Mouse (Mus musculus) spleen, adult 12 weeks (tissue): Measurements from ENCODE around the gene Th.
A peak's percentile ranks its signal among the peaks of the same experiment; 100 is the strongest.

Source experiments
- DNase-seq: peaks from one replicate; pipeline ENCODE4 v3.0.0; 2022; ENCODE audit warnings: low spot score

Th gene

GRCm38 (mm10) chr7:142931028-142931427, at the start of gene Th:
TSS of gene Th (minus strand) at chr7:142931128.
- DNase-seq: no peak

DNA sequence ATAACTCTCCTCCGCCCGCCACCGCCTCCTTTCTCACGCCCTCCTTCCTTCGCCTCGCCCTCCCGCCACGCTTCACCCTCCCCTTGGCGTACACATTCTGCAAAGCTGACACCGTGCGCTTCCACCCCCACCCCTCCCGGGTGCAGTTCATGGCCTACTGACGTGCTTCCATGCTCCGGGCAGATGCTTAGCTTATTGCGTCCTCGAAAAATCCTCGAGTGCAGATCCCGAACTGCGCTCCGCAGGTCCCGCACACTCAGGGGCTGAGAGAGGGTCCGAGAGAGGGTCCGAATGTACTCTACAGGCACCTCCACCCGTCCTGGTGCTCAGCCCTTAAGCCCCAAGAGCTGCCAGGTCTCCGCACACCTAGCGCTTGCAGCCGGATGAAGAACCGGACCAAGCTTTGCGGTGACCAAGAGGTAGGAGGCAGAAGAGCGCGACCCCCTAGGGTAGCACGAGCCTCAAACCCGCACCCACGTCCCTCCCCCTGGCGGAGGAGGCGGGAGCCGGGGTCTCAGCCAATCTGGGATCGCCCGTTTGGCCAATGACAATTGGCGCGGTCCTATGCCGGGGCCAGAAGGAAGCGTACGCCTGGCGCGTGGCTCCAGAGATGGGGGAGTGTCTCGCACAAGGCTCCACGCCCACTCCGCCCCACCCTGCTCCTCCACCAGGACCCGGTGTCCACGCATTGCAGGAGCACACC, 38.0 kb upstream of the Th start, which contains the start of gene Ascl2:
Gene Ascl2 (minus strand): TSS at position 456 of the 703 bp plus-strand sequence.
- no peak for DNase-seq

- DNase-seq: no peak
These were observed 37.2 kb upstream of the Th start for GRCm38 (mm10) chr7:142967884-142968808.

- no peak for DNase-seq
These were observed 36.5 kb upstream of the Th start for GRCm38 (mm10) chr7:142967414-142967883.

GRCm38 (mm10) chr7:142959752-142960151, 28.8 kb upstream of the Th start:
- no peak for DNase-seq

GRCm38 (mm10) chr7:142958817-142959216, 27.9 kb upstream of the Th start:
- no peak for DNase-seq

GRCm38 (mm10) chr7:142956018-142956417, 25.1 kb upstream of the Th start:
- no peak for DNase-seq

DNA sequence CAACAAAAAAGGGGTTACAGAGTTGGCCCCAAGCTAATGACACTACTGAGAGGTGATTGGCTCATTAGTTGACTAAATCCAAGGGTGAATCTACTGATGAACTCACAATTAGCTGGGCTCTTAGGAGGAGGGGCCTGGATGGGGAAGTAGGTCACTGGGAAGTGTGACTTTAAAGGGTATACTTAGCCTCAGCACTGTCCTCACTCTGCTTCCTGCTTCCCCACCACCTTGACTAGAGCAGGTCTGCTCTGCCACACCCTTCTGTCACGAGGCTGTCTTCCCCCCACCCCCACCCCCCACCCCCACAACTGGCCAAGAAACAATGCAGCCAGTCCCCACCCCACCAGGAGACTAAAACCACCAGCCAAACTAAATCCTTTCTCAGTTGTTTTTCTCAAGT, 18.6 kb upstream of the Th start:
- DNase-seq: no peak

DNA sequence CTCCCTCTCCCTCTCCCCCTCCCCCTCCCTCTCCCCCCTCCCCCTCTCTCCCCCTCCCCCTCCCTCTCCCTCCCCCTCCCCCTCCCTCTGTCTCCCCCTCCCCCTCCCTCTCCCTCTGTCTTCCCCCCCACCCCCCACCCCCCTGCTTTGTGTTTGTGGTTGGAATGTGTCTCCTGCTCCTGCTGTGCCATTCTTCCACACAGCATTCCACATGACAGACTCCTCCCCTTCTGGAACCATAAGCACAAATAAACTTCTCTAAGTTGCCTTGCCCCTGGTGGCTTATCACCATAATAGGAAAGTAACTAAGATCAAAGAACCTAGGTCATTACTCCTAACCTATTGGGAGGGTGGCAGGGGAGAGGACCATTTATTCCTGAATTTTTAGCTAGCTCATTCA, 6.7 kb upstream of the Th start:
- DNase-seq: no peak

GRCm38 (mm10) chr7:142935708-142936107, 4.8 kb upstream of the Th start:
- DNase-seq: no peak

DNA sequence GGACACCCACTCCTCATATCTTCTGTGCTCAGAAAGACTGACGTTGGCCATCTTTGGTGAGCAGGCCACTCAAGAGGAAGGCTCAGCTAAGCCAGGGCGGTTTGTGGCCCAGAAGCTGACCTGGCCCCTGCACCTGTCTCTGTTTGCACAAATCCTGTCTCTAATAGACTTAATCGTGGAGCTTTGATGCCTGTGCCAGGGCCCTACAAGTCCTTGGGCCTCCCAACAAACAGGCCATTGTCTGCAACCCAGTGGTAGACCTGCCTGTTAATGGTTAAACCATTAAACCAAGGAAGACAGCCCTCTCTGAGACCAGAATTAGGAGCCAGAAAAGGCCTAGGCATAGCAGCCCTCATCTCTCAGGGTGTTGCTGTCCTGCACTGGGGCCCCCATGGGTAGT, 1.5 kb upstream of the Th start:
- no peak for DNase-seq

- DNase-seq: no peak
These were observed 1.4 kb downstream of the Th start for GRCm38 (mm10) chr7:142929516-142929915.

GRCm38 (mm10) chr7:142927293-142927692, 3.6 kb downstream of the Th start:
- DNase-seq: no peak

DNA sequence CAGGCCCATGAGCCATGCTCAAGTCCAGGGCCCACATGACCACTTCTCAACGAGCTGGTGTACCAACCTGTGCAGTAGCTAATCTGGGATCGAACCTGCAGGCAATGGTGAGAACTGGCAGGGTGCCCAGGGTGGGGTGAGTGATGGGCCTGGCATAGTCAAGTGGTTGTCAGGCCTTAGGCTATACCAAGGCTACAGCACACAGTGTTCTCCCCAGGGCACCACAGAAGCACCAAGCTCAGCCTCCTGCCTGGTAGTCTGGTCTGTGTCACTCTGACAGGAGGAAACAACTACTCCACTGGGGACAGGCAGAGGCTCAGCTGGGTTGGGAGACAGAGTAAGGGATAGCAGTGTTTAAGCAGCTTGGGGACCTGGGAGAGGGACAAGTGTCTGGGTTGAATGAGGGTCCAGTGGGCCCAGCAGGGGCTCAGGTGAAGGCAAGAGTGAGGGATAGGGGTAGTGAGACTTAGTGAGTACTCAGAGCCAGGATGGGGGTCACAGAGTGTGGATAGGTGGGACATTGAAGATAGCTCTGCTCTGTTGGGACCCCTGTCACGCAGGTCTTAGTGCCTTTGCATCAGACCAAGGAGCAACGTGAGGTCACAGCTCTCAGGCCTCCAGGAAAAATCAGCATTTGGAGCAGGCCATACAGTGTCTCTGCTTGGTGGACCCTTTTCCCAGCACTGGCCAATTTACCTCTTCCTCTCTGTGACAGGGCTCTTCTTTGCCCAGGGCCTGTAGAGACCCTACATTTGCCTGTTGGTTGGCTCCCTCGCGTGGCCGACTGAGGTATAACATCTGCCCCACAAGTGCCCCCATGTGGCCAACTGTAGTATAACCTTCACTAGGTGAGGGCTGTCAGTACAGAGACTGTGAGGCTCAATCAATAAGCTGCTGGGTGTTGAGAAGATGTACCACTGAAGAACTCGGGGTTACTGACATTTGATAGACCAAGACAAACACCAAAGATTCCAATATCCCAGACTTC, 12.0 kb downstream of the Th start:
- DNase-seq: peak; percentile 69

- no peak for DNase-seq
These were observed 13.3 kb downstream of the Th start for GRCm38 (mm10) chr7:142917659-142918058.

- DNase-seq: no peak
These were observed 14.8 kb downstream of the Th start for GRCm38 (mm10) chr7:142916178-142916577.

DNA sequence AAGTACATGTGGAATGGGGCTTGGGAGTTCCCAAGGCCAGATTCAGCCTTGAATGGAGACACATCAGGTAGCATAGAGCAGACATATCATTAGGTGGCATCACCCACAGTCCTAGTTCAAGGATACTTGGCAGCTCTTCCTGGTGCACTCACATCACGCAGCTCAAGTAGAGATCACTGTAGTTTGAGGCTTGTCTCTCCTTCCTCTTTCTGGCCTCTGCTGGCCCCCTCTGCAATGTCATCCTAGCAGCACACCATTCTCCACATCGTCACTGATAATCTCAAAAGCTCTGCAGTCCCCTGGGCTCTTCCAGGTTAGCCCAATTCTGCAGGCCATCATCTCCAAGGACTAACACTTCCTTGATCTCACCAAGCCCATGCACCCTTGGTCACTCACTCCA, 19.2 kb downstream of the Th start:
- DNase-seq: no peak

DNA sequence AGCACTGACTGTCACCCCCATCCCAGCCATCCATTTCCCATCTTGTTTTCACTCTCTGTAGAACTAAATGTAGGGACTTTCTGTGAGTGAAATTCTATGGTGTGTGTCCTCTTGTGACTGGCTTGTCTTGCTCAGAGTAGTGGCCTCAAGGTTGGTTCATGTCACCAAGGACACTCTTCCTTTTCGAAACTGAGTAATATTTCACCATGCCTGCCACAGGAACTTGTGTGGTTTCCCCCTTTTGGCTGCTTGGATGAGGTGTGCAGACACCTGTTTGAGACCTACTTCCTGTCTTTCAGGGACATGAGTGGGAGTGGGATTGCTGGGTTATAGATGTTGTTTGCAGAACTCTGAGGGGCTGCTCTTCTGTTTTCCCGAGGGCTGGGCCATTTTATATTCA, 20.8 kb downstream of the Th start:
- DNase-seq: no peak

DNA sequence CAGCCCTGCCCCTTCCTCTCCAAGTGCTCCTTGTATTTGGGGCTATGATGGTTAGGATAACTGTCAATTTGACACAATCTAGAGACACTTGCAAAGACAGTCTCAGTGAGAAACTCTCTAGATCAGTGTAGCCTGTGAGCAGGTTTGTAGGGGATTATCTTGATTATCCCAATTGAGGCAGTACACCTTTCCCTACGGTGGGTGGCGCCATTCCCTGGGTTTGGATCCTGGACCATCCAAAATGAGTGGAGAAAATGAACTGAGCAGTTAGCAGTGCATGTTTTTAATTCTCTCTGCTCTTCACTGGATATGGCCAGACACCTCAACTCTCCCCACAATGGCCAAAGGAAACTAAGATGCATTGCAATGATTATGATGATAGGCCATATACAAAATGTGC, 21.3 kb downstream of the Th start:
- DNase-seq: no peak

GRCm38 (mm10) chr7:142905606-142906005, 25.3 kb downstream of the Th start:
- DNase-seq: no peak

- no peak for DNase-seq
These were observed 26.6 kb downstream of the Th start for GRCm38 (mm10) chr7:142904331-142904730.

DNA sequence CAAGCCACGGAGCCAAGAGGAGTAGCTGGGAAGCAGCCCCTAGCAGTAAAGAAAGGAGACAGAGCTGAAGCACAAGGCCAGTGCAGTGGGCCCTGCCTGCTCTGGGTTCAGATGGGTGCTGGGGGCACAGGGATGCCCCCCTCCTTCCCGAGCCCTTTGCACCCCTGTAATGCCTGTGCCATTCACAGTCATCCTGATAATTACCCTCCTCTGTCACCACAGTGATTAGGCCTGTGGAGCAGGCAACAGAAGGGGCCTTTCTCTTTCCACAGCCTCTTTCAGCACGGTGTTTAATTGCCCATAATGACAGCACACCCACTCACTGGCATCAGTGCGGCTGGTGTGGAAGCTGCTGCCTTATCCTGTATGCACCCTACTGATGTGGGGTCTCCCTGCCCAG, 28.0 kb downstream of the Th start:
- DNase-seq: no peak
